Mouse (Mus musculus) spleen, postnatal 10 days (tissue): Measurements from ENCODE around the gene Rbm19.

Source experiments
- DNase-seq, 2 experiments: peaks; one replicate each; pipeline ENCODE4 v3.0.0; 2021 to 2022; ENCODE audit warnings: low spot score in 2 of 2

The Rbm19 gene

DNA sequence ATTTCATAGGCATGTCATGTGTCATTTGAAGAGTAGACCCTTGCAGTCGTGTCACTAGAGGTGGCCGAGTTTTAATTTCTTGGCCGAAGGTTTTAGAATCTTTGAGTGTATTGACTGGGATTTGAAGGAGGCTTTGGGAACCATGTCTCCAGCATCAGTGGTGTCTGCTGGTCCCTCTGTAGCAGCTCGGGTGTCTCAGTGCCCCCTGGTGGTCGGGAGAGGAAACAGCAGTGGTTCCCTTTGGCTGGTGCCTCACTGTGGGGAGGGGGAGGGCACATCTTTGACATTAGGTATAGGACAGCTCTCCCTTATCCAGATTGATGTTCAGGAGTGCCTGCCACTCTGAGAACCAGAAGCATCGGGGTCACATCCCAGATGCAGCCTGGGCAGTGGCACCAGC, 17.7 kb downstream of the Rbm19 start:
- peak; percentile 69 to 78 for DNase-seq

DNA sequence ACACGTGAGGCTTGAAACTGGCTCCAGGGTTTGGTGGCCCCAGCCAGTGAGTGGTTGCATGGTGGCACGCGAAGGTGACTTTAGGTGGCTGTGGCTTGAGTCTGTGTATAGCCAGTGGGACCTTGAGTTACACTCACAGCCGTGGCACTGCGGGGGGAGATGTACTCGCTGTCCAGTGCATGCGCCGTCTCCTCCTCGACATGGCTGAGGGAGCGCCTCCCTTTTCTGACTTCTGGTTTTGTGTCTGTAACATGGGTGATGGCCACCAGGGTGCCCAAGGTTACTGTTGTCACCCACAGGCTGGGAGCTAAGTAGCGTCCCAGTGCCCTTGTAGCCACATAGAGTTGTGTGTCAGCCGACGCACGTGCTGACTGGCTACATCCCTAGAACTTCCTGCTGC, 19.1 kb downstream of the Rbm19 start:
- peak; percentile 35 to 42 for DNase-seq

DNA sequence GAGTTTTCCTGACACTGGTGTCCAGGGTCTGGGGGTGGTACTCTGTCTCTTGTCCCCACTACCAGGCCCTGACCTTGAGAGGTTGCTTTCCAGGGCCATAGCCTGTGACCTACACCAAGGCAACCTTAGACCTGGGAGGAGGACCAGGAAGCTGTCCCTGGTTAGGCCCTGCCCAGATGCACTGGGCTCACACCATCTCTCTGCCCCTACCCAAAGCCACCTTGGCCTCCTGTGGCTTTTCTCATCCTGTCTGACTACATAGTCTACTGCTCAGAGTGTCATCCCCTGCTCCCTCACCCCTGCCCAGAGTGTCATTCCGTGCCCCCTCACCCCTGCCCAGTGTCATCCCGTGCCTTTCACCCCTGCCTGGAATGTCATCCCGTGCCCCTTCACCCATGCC, 19.6 kb downstream of the Rbm19 start:
- peak; percentile 31 to 56 for DNase-seq

DNA sequence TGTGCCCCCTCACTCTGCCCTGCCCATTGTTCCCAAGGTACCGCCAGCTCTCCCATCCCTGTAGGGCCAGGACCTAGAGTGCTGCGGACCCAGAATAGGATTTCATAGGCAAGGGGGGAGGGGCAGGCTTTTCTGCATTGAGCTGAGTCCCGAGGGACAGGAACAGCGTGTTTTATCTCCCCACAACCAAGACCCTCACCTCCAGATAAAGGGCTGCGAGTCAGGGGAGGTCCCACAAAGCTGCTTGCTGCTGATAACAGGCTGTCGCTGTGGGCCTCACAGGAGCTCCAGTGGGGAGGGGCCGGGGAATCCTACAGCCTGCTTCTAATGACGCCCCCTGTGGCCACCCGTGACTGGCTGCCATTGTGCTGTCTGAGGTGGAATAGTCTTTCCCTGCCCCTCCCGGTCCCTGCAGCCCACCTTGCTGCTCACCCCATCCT, 20.0 kb downstream of the Rbm19 start:
- DNase-seq, result peak in 1 of 2 experiments; percentile 78

DNA sequence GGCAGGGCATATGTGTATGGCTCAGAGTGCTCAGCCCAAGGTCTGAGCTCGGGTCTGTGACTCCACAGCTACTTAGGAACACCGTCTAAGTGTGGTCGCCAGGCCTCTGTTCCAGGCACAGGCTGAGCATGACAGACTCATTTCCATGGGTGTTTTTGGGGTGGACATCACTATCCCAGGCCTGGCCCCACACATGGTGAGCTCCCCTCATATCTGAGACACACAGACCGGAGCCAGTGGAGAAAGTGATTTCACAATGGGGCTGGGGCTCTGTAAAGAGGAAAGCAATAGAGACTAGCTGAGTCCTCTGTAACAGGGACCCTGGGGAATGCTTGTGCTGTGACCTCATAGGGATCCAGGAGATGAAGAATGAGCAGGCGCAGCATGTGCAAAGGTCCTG, 20.8 kb downstream of the Rbm19 start:
- peak; percentile 40 to 46 for DNase-seq

DNA sequence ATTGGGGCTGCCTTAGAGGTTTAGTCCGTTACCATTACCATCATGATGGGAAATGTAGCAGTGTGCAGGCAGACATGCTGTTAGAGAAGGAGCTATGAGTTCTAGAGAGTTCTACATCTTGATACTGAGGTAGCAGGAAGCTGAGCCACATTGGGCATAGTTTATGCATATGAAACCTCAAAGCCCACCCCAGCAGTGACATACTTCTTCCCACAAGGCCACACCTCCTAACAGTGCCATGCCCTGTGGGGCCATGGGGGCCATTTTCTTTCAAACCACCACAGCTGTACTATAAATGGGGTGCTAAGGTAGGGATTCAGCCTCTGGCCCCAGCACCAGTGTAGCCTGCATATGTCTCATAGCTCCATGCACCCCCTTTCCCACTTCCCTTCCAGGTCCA, 21.6 kb downstream of the Rbm19 start:
- DNase-seq, result peak in 1 of 2 experiments; percentile 26

DNA sequence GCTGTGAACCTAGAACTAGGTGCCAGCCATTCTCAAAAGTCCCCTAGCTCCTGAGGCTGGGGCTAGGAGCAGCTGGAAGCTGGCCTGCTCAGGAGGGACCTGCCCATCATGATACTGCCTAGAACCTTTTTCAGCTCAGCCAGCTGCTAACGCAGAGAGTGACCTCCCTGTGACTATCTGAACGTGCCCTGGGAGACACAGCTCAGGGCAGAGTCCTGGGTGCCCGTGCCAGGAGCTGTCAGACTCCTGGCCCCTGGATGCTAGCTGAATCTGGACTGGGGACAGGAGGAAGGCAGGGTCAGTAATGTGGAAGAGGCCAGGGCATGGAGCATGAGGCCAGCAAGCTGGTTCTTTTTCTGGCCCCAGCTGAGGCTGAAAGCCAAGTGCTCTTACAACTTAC, 22.1 kb downstream of the Rbm19 start:
- peak in 1 of 2 experiments; percentile 46 for DNase-seq

DNA sequence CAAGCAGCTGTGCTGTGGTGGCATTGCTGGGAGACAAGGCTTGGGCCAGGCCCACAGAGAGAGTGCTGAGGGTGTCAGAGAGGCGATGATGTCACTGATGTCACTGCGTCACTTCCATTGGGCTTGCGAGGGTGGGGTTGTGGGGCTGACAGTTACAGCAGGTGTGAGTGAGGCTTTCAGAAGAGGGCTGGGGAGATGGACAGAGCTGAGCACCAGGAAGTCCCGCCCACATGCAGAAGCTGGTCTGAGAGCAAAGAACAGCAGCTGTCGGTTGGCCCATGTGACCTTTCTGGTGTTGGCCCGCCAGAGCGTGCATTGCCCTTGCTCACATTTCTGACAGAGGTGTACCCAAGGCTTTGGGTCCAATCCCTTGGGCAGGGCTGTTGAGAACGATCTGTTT, 23.0 kb downstream of the Rbm19 start:
- DNase-seq, result peak; percentile 28 to 43

DNA sequence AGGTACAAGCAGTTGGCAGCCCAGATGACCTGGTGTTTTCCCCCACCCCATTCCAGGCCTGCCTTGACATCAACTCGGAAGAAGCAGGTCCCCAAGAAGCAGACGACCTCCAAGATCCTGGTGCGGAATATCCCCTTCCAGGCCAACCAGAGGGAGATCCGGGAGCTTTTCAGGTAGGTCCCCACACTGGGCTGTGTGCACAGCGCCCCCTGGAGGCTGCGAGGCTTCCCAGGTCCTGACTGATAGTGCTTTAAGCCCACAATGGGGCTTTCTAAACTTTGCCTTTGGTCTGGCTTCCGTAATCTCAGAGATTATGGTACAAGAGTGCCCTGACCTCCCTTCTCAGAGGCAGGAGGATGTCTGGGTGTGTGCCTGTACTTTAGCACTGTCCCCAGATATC, 27.7 kb downstream of the Rbm19 start:
- DNase-seq, result peak; percentile 50 to 76

DNA sequence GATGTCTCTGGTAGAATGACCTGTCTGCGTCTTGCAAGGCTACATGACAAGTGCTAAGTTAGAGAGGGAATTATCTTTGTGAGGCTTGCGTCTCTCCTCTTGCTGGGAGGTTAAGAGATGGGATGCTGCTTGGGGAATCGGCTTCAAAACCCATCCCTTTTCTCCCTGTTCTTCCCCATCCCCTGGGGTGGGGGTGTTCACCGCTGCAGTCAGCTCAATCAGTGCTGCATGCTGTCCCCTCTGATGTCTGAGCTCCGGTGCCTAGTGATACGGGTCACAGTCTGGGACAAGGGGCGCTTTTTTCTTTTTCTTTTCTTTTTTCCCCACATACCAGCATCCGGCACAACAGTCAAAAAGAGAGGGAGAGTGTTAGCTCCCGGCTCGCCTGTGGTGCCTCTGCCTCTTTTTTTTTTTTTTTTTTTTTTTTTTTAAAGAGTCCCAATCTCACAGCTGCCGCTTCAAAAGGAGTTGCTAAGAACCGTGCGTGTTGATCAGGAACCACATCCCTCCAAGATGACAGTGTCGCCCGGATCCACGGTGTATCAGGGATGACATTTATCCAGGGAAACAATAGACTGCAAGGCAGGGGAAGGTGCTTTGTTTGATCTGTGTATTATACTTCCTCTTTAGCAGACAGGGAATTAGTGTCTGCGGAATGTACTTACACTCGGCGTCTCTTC, 29.2 kb downstream of the Rbm19 start:
- DNase-seq, result no peak

DNA sequence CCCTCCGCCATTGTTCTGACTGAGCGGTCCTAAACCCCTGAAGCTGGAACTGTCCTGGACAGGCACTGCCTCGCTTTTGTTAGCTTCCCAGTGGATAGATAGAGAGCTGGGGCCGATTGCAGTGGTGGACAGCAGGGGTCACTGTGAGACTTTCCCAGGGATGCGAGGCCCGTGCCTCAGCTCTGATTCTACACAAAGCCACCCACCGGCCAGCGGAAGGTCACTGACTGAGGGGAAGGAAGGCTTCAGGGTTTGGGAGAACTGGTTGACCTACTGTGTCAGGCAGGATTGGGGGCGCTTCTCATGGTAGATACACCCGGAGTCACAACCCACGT, 29.8 kb downstream of the Rbm19 start:
- DNase-seq, result no peak

DNA sequence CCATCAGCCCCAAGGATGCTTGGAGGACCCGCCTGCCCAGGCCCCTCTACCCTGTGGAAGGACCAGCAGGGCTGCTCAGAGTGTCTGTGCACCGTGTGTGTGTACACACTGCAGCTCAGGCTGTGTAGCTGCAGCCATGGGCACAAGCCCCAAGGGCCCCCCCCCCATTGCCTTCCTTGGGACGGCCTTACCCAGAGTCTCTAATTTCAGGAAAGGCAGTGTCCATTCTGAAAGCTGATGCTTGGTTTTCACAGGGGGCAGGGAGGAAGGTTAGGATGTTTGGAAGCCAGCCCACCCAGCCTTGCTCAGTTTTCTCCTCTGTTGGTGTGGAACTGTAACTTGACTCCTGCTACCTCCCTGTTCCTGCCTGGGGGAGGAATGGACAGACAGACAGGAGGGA, 30.6 kb downstream of the Rbm19 start:
- DNase-seq, result no peak

DNA sequence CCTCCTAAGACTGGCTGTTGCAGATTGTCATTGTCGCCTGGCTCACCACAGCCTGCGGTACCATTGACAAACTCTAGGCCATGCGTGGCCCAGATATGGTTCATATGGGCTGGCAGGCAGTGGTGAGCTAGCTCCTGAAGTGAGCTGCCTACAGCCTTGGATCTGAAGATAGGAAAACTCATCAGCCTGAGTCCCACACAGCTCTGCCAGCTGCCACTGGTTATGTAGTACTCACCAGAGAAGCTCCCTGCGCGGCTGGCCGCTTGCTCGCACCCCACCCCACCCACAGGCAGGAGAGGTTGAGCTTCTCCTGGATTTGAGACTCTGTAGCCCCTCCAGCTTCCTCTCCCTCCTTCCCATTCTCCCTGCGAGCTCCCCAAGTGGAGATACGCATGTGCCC, 32.0 kb downstream of the Rbm19 start:
- peak in 1 of 2 experiments; percentile 32 for DNase-seq

DNA sequence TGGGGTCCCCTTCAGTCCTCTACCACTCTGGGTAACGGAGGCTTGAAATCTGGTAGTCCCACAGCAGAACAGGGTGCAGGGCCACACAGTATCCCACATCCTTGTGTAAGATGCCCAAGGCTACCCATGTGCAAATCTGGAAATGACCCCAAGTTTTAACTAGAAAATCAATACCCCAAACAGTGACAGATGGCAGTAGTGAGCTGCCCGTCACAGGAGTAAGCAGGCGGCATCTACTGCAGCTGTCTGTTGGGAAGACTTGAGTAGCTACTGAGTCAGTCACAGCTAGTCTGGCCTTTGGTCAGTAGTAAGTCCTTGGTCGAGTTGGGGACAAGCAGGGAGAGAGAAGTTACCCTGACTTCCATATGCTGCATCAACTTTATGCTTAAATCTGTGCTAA, 34.9 kb downstream of the Rbm19 start:
- DNase-seq, result no peak

DNA sequence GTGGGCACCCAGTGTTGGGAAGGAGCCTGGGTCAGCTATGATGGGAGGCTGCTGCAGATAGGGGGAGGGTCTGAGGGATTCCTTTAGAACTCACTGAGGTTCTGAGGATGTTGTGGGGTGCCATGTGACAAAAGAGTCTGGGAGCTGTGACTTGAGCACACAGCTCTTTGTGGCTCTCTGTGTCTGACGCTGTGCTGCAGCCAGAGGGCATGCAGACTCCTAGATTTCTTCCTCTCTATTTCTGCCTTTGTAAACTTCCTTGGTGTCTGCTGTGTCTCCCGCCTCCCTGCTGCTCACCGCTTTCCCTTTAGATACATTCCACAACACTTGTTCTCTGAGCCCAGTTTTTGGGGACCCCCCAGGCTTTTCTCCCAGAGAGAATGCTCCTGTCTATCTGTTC, 36.9 kb downstream of the Rbm19 start:
- no peak for DNase-seq

DNA sequence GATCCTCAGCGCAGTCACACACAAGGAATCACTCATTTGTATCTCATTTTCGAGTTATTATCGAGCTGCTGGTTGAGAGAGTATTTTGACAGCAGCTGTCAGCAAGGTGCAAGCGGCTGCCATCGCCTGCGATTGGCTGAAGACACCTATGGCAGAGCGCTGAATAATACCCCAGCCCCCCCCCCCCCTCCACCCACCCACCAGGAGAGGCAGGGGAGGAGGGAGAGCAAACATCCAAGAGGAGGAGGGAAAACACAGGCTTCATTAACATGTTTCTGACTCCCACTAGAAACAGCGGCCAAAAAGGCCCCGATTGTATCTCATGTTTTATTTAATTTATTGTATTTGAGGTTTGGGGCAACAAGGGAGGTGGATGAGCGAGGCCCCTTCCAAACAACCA, 39.4 kb downstream of the Rbm19 start:
- no peak for DNase-seq

DNA sequence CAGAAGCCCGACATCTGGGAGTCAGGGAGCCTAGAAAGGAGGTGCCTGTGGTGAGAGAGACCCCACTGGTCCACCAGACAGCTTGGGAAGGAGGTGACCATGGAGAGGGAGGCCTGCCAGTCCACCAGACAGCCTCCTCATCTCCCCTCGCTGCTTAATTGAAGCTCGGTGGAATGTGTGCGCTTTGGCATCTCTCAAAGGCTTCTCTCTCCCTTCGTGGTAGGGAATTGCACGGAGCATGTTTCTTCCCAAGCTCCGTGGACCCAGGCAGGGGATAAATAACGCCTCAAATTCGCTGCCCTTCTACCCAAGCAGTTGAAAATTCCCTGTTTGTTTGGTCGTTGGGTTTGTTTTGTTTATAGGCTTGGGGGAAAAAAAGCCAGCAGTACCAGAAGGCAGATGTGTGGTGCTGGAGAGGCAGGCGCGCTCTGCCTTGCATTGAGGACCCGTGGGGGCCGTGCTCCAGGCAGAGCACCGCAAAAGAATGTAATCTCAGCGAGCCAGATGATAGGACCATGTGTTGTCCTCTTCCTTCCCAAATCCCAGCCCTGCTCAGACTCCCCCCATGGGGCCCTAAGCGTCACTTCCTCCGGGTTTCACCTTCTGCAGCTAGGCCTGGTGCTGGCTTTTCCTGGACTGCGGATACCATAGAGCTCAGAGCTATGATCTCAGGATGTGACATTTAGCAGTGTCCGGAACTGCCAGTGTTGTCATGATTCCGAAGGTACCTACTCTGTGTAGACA, 40.1 kb downstream of the Rbm19 start:
- DNase-seq, result no peak

DNA sequence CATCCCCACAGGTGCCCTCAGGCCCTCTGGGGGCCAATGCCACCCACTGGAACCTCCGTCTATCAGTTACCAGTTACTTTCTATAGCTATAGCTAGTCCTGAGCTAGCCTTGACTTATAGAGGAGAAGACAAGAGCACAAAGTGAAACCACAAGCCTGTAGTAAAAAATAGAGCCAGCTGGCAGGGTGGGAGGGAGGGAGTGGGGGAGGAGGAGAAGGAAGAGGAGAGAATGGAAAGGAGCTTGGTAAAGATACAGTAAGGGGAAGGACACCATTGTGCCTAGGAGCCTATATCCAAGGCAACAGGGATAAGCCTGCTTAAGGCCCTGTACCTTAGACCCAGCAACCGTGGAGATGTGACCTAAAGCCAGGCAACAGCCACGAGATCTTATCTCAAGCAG, 40.9 kb downstream of the Rbm19 start:
- DNase-seq, result no peak

DNA sequence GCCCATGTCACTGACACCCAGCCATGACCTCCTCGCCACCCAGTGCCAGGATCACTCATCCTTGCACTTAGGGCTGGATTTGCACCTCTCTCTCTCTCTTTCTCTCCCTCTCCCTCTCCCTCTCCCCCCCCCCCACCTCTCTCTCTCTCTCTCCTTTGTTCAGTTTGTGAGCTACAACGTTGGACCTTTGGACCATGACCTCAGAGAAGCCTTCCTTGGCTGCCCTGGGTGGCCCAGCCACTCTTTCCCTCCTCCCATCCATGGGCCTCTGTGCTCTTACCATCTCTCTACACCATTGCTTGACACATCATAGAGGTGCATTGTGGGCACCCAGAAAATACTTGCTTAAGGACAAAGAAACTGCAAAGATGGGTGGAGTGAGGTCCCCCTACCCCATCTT, 42.2 kb downstream of the Rbm19 start:
- no peak for DNase-seq

DNA sequence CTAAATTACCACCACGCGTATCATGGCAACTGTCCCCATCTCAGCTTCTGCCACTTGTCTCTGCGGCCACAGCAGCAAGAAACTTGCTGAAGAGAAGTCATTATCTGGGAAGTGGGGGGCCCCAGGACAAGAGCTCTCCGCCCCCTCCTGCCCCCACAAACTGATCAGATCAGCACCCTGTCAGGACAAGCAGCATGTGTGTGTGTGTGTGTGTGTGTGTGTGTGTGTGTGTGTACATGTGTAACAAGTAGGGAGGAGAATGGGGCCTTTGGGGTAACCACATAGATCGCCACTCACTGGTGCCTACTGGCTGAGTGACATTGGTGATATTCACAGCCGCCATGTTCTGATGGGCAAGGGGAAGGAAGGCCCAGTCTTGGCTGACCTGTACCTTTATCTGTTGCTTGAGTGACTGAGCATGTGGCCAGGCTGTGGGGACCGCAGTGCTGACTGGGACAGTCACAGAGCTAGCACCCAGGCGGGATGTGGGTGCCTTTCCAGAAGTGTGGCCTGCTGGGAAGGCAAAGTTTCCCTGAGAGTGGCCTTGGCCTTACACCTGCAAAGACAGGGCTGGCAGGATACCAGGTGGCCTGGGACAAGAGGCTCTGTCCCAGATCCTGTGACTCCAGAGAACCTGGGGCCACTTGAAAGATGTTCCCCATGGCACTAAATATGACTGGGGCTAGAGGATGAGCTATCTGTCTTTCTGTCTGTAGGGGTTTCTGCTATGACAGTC, 44.8 kb downstream of the Rbm19 start:
- DNase-seq, result no peak

DNA sequence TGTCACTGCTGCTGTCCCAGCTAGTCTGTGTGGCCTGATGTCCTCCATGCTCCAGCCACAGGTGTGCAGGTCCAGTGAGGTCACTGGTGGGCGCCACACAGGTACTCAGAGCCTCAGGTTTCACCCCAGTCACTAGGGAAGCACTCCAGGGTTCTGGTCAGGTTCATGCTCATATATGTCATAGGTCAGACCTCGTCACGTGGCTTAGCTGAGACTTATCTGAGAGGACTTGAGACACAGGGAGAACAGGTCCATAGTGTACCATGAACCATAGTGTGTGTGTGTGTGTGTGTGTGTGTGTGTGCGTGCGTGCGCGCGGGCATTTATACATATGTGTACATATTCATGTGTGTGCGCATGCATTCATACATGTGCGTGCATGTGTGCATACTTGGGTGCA, 46.4 kb downstream of the Rbm19 start:
- DNase-seq, result no peak

DNA sequence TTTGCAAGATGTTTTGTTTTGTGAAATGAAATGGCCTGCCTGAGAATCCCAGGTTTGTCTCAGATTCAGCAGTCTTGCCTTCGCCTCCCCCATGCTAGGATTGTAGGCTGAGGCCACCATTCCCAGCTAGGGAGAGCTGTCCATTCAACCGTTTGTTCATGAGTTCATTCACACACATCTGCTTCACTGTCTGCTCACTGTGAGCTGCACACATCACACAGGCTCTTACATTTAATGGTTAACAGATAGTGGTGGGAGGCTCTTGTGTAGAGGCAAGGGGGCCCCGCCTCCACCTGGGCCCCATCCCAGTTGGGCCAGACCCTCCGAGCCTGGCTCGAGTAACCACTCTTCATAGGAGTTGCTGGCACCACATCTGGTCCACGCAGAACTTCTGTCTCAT, 47.2 kb downstream of the Rbm19 start:
- DNase-seq, result no peak

DNA sequence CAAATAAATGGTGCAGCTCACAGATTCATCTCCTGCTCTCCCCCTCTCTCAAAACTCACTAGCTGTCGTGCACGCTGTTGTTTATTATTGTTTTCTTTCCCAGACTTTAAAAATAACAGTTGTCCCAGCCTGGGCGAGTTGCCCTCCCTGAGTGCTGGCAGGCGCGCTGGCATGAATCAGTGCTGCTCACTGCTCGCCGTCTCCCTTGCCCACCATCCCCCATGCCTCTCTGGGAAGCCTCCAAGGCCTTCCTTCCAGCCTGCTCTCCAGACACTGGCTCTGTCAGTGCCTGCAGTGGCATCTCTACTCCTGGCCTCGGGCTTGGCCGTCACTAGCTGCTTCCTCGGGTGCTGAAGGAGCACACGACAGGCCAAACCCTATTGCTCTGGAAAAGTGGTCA, 48.2 kb downstream of the Rbm19 start:
- DNase-seq, result no peak
